Mouse (Mus musculus) hindbrain, embryonic 16.5 days (tissue): Measurements from ENCODE around the gene Olfr97. TPM values are rescaled to one million over a fixed set of nuclear protein-coding genes. Genes with fewer than 3 reads are reported as not detected.
"Not testable (repeated sequence)": the region's sequence is repeated elsewhere in the genome, so short reads cannot be mapped to it uniquely, and the experiment has no call there.

Source experiments
- ATAC-seq: fragments of 200-750 bp; cut with Nextera tagmentation; 2 replicates; pipeline ENCODE4 v1.8.0; 2017; ENCODE audit warnings: moderate TSS enrichment, moderate library complexity
- H3K27ac ChIP-seq: fragments of 300-500 bp; sonication (generic); 2 replicates; pipeline ENCODE4 v1.5.1; 2014; ENCODE audit warnings: low read depth, mild to moderate bottlenecking, control low read depth, low read length, moderate library complexity
- H3K27me3 ChIP-seq: fragments of 300-500 bp; sonication (generic); replicated peaks from 2 replicates; pipeline ENCODE4 v1.6.1; 2014; ENCODE audit warnings: low read length; ENCODE audit not compliant: control insufficient read depth, insufficient read depth
- H3K36me3 ChIP-seq: fragments of 300-500 bp; sonication (generic); 2 replicates; pipeline ENCODE4 v1.6.1; 2014; ENCODE audit warnings: mild to moderate bottlenecking, low read length, moderate library complexity, mixed read lengths; ENCODE audit not compliant: control insufficient read depth, insufficient read depth
- H3K4me1 ChIP-seq: fragments of 300-500 bp; sonication (generic); 2 replicates; pipeline ENCODE4 v1.6.1; 2014; ENCODE audit warnings: low read depth, low read length; ENCODE audit not compliant: control insufficient read depth, insufficient read depth
- H3K4me2 ChIP-seq: fragments of 300-500 bp; sonication (generic); 2 replicates; pipeline ENCODE4 v1.6.1; 2014; ENCODE audit warnings: mild to moderate bottlenecking, low read length, control low read depth, moderate library complexity
- H3K4me3 ChIP-seq: fragments of 300-500 bp; sonication (generic); 2 replicates; pipeline ENCODE4 v1.5.1; 2014; ENCODE audit warnings: mild to moderate bottlenecking, low read length, control low read depth, moderate library complexity
- H3K9ac ChIP-seq: fragments of 300-500 bp; sonication (generic); 2 replicates; pipeline ENCODE4 v1.6.1; 2014; ENCODE audit warnings: low read depth, mild to moderate bottlenecking, control low read depth, low read length, moderate library complexity
- H3K9me3 ChIP-seq: fragments of 300-500 bp; sonication (generic); 2 replicates; pipeline ENCODE4 v1.6.1; 2014; ENCODE audit warnings: mild to moderate bottlenecking, low read length, moderate library complexity; ENCODE audit not compliant: control insufficient read depth
- WGBS: fragments of 180-500 bp; shearing (Covaris S2); extraction: QIAGEN DNeasy Blood & Tissue Kit; methylation state at CpG from one replicate; pipeline ENCODE4 v1.1.7; 2014; 5-methylcytosine and 5-hydroxymethylcytosine counted together
- polyA plus RNA-seq: library from polyadenylated mRNA; unstranded; fragments of >200 nt; fragmentation: Nextera tagmentation; extraction: Ambion mirVana; gene quantifications from 2 replicates; pipeline ENCODE4 v1.2.1, GENCODE M21; 2015

Gene Olfr97
- not detected in 2 replicates for polyA plus RNA-seq

DNA sequence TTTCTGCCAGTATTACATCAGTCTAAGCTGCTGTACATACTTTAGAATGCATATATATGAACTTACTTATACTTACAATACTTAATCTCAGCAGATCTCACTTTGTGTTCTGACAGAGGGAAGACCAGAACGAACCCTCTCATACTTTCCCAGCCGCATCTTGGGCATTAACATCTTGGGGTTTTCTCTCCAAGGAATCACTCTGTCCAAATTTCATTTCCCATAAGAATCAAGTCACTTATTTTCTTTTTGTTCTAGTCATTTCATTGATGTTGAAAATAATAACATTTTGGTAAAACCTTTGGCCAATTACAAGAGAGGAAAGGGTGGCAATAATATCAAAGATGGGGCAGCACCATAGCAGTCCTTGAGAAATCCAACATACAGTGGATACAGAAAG lies at the start of gene Olfr97:
TSS of gene Olfr97 (minus strand) at position 101 of the 400 bp plus-strand sequence.
- H3K27me3 ChIP-seq, H3K4me3 ChIP-seq, H3K4me2 ChIP-seq, H3K9ac ChIP-seq, ATAC-seq, H3K36me3 ChIP-seq, H3K27ac ChIP-seq, H3K4me1 ChIP-seq, H3K9me3 ChIP-seq: not testable (repeated sequence)
- 94% methylated on average over 2 of the region's 2 CpGs for WGBS

DNA sequence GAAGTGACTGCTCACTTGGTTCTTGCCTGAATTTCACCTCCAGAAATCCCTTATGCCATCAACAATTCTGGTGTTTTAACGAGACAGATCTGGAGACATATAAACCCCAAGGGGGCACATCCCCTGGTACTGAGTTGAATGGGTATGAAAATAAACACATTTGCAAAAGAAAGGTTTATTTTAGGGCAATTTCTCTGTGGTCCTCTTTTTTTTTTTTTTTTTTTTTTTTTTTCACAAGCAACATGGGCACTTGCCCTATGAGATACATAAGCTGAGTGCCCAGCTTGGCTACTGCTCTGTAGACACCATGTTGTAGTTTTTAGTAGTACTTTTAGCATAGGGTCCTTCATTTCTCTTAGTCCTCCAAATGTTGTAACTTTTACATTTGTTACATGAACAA lies 46.2 kb upstream of the Olfr97 start, which contains the start of gene Olfr99:
TSS of gene Olfr99 (minus strand) at position 101 of the 400 bp plus-strand sequence.
- Histone ChIP-seq H3K27ac (no peak within 1 kb of the TSS), H3K36me3 (no peaks in the 10 kb centered on the region), H3K4me1 (no peaks in the 10 kb centered on the region), H3K27me3 (no peaks in the 10 kb centered on the region), H3K4me2 (no peak within 1 kb of the TSS), H3K9me3 (no peaks in the 10 kb centered on the region), H3K4me3 (no peak within 1 kb of the TSS), H3K9ac (no peak within 1 kb of the TSS)
- no peak for ATAC-seq
- 77% methylated on average over 1 of the region's 1 CpGs for WGBS

DNA sequence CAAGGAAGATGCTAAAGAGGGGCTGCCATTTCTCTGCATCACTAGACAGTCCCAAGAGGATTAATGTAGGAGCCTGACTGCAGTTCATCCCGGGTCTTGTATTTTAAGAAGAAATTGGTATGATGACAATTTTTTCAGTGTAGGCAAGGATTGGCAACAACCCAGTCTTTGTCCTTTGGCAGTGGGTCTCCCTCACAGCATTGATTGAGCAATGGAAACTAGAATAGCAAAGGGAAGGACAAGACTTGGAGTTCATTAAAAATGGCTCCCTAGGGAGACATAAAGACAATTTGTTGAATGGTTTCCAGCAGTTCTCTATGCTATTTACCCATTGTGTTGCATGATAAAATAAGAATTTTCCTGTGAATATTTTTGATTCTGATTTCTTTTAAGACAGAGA lies 43.2 kb upstream of the Olfr97 start:
- Histone ChIP-seq H3K9ac (no peak overlapping the region), H3K4me1 (no peaks in the 10 kb centered on the region), H3K9me3 (no peaks in the 10 kb centered on the region), H3K27ac (no peak overlapping the region), H3K27me3 (no peaks in the 10 kb centered on the region), H3K36me3 (no peaks in the 10 kb centered on the region), H3K4me2 (no peak overlapping the region), H3K4me3 (no peak overlapping the region)
- ATAC-seq = no peak
- WGBS = 65% methylated on average over 1 of the region's 1 CpGs

DNA sequence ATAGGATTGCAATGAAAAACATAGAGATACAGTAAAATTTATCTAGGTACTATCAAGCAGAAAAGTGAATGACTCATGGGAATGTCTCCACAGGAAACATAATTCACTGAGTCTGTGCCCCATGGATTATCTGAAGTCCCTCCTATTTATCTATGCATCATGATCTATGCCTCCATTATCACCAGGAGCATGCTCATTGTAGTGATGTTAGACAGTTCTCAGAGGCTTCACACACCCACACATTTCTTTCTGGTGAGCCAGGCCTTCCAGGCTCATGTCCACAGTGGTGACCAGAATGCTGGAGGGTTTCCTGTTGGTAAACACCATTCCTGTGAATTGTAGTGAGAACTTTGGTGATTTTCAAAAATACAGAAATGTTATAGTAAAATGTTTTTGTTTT lies 39.4 kb upstream of the Olfr97 start:
- no peaks in the 10 kb centered on the region for H3K9me3 ChIP-seq
- no peak overlapping the region for H3K27ac ChIP-seq
- H3K9ac ChIP-seq = no peak overlapping the region
- H3K4me1 ChIP-seq = no peaks in the 10 kb centered on the region
- no peaks in the 10 kb centered on the region for H3K27me3 ChIP-seq
- no peak overlapping the region for H3K4me2 ChIP-seq
- no peaks in the 10 kb centered on the region for H3K36me3 ChIP-seq
- no peak for ATAC-seq
- no peak overlapping the region for H3K4me3 ChIP-seq

DNA sequence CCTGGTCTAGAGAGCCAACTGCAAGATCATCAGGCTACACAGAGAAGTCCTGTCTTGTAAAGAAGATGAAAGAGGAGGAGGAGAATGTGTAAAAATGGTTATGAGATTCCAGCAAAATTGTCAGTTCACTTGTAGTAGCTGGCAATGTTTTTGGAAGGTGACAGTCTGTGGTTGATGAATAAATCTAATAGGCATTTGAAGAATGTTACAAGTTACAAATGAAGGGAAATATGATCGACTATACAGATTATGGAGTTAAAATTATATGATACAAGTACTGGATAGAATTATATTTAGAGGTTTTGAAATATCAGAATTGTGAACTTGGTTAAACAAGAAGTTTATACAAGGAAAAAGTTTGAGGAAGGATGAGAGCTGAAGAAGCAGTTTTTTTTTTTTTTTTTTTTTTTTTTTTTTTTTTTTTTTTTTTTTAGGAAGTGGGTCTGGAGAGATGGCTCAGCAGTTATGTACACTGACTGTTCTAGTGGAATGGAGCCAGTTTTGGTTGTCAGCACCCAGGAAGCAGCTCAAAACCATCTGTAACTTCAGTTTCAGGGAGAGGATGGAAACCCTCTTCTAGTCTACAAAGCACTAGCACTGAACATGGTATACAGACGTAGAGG lies 38.6 kb upstream of the Olfr97 start:
- no peak for ATAC-seq

DNA sequence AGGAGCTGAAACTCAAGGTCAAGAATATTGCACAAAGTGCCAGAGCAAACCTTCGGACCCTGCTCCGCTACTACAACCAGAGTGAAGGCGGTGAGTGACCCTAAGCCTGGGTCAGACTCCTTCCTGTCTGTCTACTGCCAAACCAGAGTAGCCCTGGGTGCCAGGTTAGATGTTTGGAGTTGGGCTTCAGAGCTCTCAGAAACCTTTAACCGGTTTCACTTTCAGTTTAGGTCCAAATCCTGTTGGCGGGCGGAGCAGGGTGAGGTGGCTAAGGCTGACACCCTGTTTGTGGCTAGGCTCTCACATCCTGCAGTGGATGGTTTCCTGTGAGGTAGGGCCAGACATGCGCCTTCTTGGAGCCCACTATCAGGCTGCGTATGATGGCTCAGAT lies 33.6 kb upstream of the Olfr97 start:
- H3K27me3 ChIP-seq = no peaks in the 10 kb centered on the region
- WGBS = 65% methylated on average over 8 of the region's 8 CpGs
- H3K9ac ChIP-seq = peak overlapping the region; percentile 54
- H3K4me1 ChIP-seq = no peaks in the 10 kb centered on the region
- H3K4me3 ChIP-seq = peak overlapping the region; percentile 54
- H3K36me3 ChIP-seq = no peaks in the 10 kb centered on the region
- ATAC-seq = peak; percentile 43; the same call in 1 of the 2 replicates
- no peaks in the 10 kb centered on the region for H3K9me3 ChIP-seq
- peak overlapping the region; percentile 94 for H3K4me2 ChIP-seq
- H3K27ac ChIP-seq = no peak overlapping the region

More for the DNA sequence above, 38.6 kb upstream of the Olfr97 start:
- Histone ChIP-seq H3K27ac (no peak overlapping the region), H3K9ac (no peak overlapping the region), H3K9me3 (no peaks in the 10 kb centered on the region), H3K4me1 (no peaks in the 10 kb centered on the region), H3K4me3 (no peak overlapping the region), H3K4me2 (no peak overlapping the region), H3K27me3 (no peaks in the 10 kb centered on the region), H3K36me3 (no peaks in the 10 kb centered on the region)
- 85% methylated on average over 2 of the region's 2 CpGs for WGBS

DNA sequence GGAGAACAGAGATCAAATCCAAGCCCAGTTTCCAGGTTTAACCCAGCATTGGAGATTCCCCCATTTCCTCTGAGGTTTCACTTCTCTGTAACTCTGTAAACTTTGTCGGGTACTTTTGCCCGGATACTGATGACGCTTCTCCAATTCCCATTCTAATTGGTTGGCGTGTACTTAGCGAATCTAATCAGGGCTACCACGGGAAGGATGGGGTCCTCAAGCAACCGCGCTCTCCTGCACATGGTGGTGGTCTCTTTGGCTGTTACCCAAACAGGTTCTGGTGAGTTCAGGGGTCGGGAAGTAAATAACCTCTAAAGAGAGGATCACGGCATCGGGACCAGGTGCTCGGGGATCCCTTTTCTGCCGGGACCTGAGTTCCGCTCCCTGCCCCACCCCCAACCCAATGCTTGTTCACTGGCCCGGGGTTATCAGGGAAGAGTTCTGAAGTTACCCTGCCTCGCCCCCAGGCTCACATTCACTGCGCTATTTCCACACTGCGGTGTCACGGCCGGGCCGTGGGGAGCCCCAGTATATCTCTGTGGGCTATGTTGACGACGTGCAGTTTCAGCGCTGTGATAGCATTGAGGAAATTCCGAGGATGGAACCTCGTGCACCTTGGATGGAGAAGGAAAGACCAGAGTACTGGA lies 33.0 kb upstream of the Olfr97 start, which contains the start of gene H2-M3:
TSS of gene H2-M3 (plus strand) at position 163 of the 644 bp plus-strand sequence.
- WGBS = 3% methylated on average over 26 of the region's 26 CpGs
- H3K36me3 ChIP-seq = no peaks in the 10 kb centered on the region
- H3K27ac ChIP-seq = no peak within 1 kb of the TSS
- peak within 1 kb of the TSS; percentile 54 for H3K9ac ChIP-seq
- H3K4me3 ChIP-seq = peak within 1 kb of the TSS; percentile 54
- H3K4me1 ChIP-seq = no peaks in the 10 kb centered on the region
- H3K4me2 ChIP-seq = peak within 1 kb of the TSS; percentile 94
- no peaks in the 10 kb centered on the region for H3K27me3 ChIP-seq
- peak; percentile 99 for ATAC-seq
- no peaks in the 10 kb centered on the region for H3K9me3 ChIP-seq

DNA sequence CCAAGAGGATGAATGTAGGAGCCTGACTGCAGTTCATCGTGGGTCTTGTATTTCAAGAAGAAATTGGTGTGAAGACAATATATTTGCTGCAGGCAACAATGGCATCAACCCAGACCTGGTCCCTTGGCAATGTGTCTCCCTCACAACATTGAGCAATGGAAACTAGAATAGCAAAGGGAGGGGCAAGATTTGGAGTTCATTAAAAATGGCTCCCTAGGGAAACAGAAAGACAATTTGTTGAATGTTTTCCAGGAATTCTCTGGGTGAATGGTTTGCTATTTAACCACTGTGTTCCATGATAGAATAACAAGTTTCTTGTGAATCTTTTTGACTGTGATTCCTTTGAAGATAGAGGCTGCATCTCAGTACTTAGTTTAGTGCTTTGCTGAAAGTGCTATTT lies 26.5 kb upstream of the Olfr97 start, which contains the start of gene Olfr98:
TSS of gene Olfr98 (minus strand) at position 124 of the 400 bp plus-strand sequence.
- no peak within 1 kb of the TSS for H3K9ac ChIP-seq
- H3K4me2 ChIP-seq = no peak within 1 kb of the TSS
- H3K4me1 ChIP-seq = no peaks in the 10 kb centered on the region
- ATAC-seq = no peak
- no peak within 1 kb of the TSS for H3K27ac ChIP-seq
- no peaks in the 10 kb centered on the region for H3K27me3 ChIP-seq
- no peaks in the 10 kb centered on the region for H3K36me3 ChIP-seq
- no peaks in the 10 kb centered on the region for H3K9me3 ChIP-seq
- WGBS = 59% methylated on average over 1 of the region's 1 CpGs
- no peak within 1 kb of the TSS for H3K4me3 ChIP-seq

DNA sequence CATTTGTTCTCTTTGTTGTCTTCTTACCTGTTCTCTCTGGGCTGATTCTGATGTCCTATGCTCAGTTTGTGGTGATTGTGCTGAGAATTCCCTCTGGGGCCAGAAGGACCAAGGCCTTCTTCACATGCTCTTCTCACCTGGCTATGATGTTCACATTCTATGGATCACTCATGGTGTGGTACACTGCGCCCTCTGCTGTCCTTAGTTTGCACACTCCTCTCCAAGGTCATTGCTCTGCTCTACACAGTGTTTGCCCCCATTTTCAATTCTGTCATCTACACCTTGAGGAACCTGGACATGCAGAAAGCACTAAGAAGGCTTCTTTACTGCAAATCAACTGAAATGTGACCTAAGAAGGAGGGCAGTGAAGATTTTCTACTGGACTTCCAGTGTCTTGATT lies 13.4 kb upstream of the Olfr97 start:
- H3K27ac ChIP-seq = no peak overlapping the region
- no peaks in the 10 kb centered on the region for H3K36me3 ChIP-seq
- H3K4me2 ChIP-seq = no peak overlapping the region
- ATAC-seq = no peak
- H3K9ac ChIP-seq = no peak overlapping the region
- no peak overlapping the region for H3K4me3 ChIP-seq
- H3K4me1 ChIP-seq = no peaks in the 10 kb centered on the region
- WGBS = 22% methylated on average over 1 of the region's 1 CpGs
- H3K9me3 ChIP-seq = no peaks in the 10 kb centered on the region
- no peaks in the 10 kb centered on the region for H3K27me3 ChIP-seq
